Comparison of ENCODE assay signal across 8 mouse cellular contexts in genomic region chr1:134077389-134078060, GRCm38 (mm10). TPM values are rescaled to one million over a fixed set of nuclear protein-coding genes. Genes with fewer than 3 reads are reported as not detected.
DNase-seq lines count a peak whose midpoint lies in the region; ATAC-seq and TF ChIP-seq lines count a peak whose summit lies in the region.

No protein-coding gene starts in this region.

- peak; percentile 65 for DNase-seq in embryo, embryonic 10 days (ENCODE audit: low spot score)
- DNase-seq in embryo, embryonic 9.5 days (ENCODE audit: extremely low spot score), result no peak
- DNase-seq in MN1 (ENCODE audit: low spot score), result peak; percentile 79
- DNase-seq in liver, postnatal 0 days, result peak; percentile 64
- peak; percentile 50 for DNase-seq in retina, adult 2 months (ENCODE audit: low read depth, low spot score)
- DNase-seq in urinary bladder, postnatal 14 days (ENCODE audit: low spot score), result no peak

- peak; percentile 49 for TF ChIP-seq CTCF in liver, postnatal 0 days (IDR thresholded peaks at IDR 0.05; ENCODE audit: low read depth)

- no peaks in the 10 kb centered on the region for H3K27me3 ChIP-seq in liver, postnatal 0 days (ENCODE audit: insufficient read depth, low read length)

- 11% methylated on average over 14 of the region's 14 CpGs for WGBS in liver, postnatal 0 days (ENCODE audit: insufficient replicate concordance)

- peak overlapping the region; percentile 75 for H3K27ac ChIP-seq in liver, postnatal 0 days (ENCODE audit: low read depth)

- H3K4me2 ChIP-seq in liver, postnatal 0 days (ENCODE audit: low read depth, low read length), result peak overlapping the region; percentile 80

- H3K9ac ChIP-seq in liver, postnatal 0 days (replicated peaks), result peak overlapping the region; percentile 81

- H3K4me3 ChIP-seq in liver, postnatal 0 days (ENCODE audit: low read depth, low read length), result peak overlapping the region; percentile 79

- peaks cover 62% of the 10 kb centered on the region for H3K4me1 ChIP-seq in liver, postnatal 0 days (ENCODE audit: insufficient read depth)

- peaks cover 39% of the 10 kb centered on the region for H3K36me3 ChIP-seq in liver, postnatal 0 days (replicated peaks; ENCODE audit: insufficient read depth, low read length)

- peak; percentile 37 for TF ChIP-seq EP300 in liver, postnatal 0 days (IDR thresholded peaks at IDR 0.05; ENCODE audit: low read depth)

- ATAC-seq in erythroblast, adult 5-6 weeks (replicated peaks; ENCODE audit: low FRiP score, poor library complexity, severe bottlenecking), result peak; percentile 6; the same call in 1 of the 2 replicates
- peak; percentile 35 for ATAC-seq in inflammation-experienced regulatory T-cells, adult 6 months
- ATAC-seq in liver, postnatal 0 days, result no peak

- no peaks in the 10 kb centered on the region for H3K9me3 ChIP-seq in liver, postnatal 0 days (ENCODE audit: low read length)

RNA-seq across cellular contexts. Expression of gene Btg2, which starts 1.4 kb away (rescaled TPM):
- total RNA-seq in erythroblast, adult 5-6 weeks (2015; ENCODE audit: low replicate concordance), result 173 and 183 TPM in 2 replicates
- total RNA-seq in erythroblast, adult 5-6 weeks (2017; ENCODE audit: low replicate concordance), result 354 and 411 TPM in 2 replicates
- polyA plus RNA-seq in inflammation-experienced regulatory T-cells, adult 6 months (2017; shearing (Covaris generic)), result 100 to 1,000 TPM; 168 to 251 (median 221) TPM
- polyA plus RNA-seq in liver, postnatal 0 days (2015; fragmentation: Nextera tagmentation; extraction: Ambion mirVana), result 60.1 and 62.6 TPM in 2 replicates

RNA-seq across cellular contexts. Expression of gene Chit1, which starts 33.5 kb away (rescaled TPM):
- 1.3 and 2.9 TPM in 2 replicates for total RNA-seq in erythroblast, adult 5-6 weeks (2015; ENCODE audit: low replicate concordance)
- total RNA-seq in erythroblast, adult 5-6 weeks (2017; ENCODE audit: low replicate concordance), result 0.28 TPM in 1 of 2 replicates, not detected in the other
- not detected for polyA plus RNA-seq in inflammation-experienced regulatory T-cells, adult 6 months (2017; shearing (Covaris generic))
- 0.26 TPM in 2 replicates for polyA plus RNA-seq in liver, postnatal 0 days (2015; fragmentation: Nextera tagmentation; extraction: Ambion mirVana)

RNA-seq across cellular contexts. Expression of gene Fmod, which starts 40.5 kb away (rescaled TPM):
- not detected in 2 replicates for total RNA-seq in erythroblast, adult 5-6 weeks (2015; ENCODE audit: low replicate concordance)
- total RNA-seq in erythroblast, adult 5-6 weeks (2017; ENCODE audit: low replicate concordance), result not detected in 2 replicates
- polyA plus RNA-seq in inflammation-experienced regulatory T-cells, adult 6 months (2017; shearing (Covaris generic)), result not detected
- 1.6 TPM in 2 replicates for polyA plus RNA-seq in liver, postnatal 0 days (2015; fragmentation: Nextera tagmentation; extraction: Ambion mirVana)

Comparison
In these comparisons a context has a peak if more than half of its experiments do, and no peak if none do; other contexts are left out.
1. DNase-seq: peak in embryo, embryonic 10 days (single experiment), MN1 (single experiment), liver, postnatal 0 days (single experiment) and retina, adult 2 months (single experiment); none in embryo, embryonic 9.5 days (single experiment) and urinary bladder, postnatal 14 days (single experiment).